Mouse (Mus musculus): ENCODE measurements around the gene 4930503B20Rik. TPM values are rescaled to one million over a fixed set of nuclear protein-coding genes. Genes with fewer than 3 reads are reported as not detected.

Gene 4930503B20Rik
- not detected in 2 replicates for polyA plus RNA-seq (2014; fragmentation: Nextera tagmentation; extraction: Ambion mirVana)

GRCm38 (mm10) chr3:146651217-146651616 lies at the start of gene 4930503B20Rik:
4930503B20Rik (minus strand) TSS chr3:146651317.
- H3K4me1 ChIP-seq (ENCODE audit: control insufficient read depth, insufficient read depth, low read length), result no peaks in the 10 kb centered on the region
- H3K9me3 ChIP-seq (ENCODE audit: control insufficient read depth, low read length), result no peaks in the 10 kb centered on the region
- H3K4me2 ChIP-seq, result no peak within 1 kb of the TSS
- H3K27ac ChIP-seq (ENCODE audit: low read depth, low read length), result no peak within 1 kb of the TSS
- no peaks in the 10 kb centered on the region for H3K27me3 ChIP-seq (ENCODE audit: control insufficient read depth, insufficient read depth, low read length)
- no peak for ATAC-seq (ENCODE audit: low FRiP score)
- H3K4me3 ChIP-seq (ENCODE audit: low read depth, low read length), result no peak within 1 kb of the TSS
- WGBS, result 90% methylated on average over 3 of the region's 3 CpGs
- H3K36me3 ChIP-seq (ENCODE audit: control insufficient read depth, insufficient read depth, low read length), result no peaks in the 10 kb centered on the region
- H3K9ac ChIP-seq (ENCODE audit: low read length), result no peak within 1 kb of the TSS
- no peak for DNase-seq (ENCODE audit: low spot score, missing footprints)

DNA sequence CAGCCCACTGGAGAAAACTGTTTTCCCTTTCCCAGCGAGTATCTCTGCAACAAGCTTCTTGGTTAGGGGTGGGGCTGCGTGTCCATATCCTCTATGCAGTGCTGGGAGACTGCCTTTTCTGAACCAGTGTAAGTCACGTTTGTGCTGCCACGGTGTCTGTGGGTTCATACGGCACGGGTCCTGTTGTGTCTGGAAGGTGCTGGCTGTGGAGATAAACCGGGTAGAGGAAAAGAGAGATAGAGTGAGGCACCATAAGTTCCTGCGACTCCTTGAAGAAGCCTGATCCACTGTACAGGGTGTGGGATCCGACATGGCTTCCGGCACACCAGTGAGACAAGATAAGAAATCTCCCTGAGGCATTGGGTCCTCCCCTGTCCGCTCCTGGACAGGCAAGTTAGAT lies 48.9 kb upstream of the 4930503B20Rik start:
- Histone ChIP-seq H3K27ac (ENCODE audit: low read depth, low read length) (no peak overlapping the region), H3K4me3 (ENCODE audit: low read depth, low read length) (no peak overlapping the region), H3K27me3 (ENCODE audit: control insufficient read depth, insufficient read depth, low read length) (no peaks in the 10 kb centered on the region), H3K4me2 (no peak overlapping the region), H3K36me3 (ENCODE audit: control insufficient read depth, insufficient read depth, low read length) (no peaks in the 10 kb centered on the region), H3K9ac (ENCODE audit: low read length) (no peak overlapping the region), H3K4me1 (ENCODE audit: control insufficient read depth, insufficient read depth, low read length) (no peaks in the 10 kb centered on the region), H3K9me3 (ENCODE audit: control insufficient read depth, low read length) (no peaks in the 10 kb centered on the region)
- WGBS, result 85% methylated on average over 11 of the region's 11 CpGs
- no peak for ATAC-seq (ENCODE audit: low FRiP score)
- DNase-seq (ENCODE audit: low spot score, missing footprints), result no peak

DNA sequence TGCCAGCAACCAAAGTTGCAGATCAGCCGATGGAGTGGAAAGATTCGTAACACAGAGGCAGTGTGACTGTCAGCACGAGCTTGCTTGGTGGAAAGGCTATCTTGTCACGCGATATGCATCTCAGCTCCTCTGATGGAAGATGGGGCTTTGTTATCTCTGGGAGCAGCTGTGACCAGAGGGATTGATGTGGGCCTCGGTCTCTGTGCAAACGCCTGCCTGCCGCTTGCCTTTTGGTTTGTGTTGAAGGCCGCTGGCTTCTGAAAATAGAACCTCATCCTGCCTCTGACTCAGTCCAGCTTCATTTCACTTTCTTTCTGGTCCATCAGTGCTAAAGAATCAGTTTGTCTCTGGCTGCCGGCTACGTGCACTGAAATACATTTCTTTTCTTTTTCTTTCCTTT lies 47.9 kb upstream of the 4930503B20Rik start:
- no peaks in the 10 kb centered on the region for H3K4me1 ChIP-seq (ENCODE audit: control insufficient read depth, insufficient read depth, low read length)
- 61% methylated on average over 11 of the region's 11 CpGs for WGBS
- DNase-seq (ENCODE audit: low spot score, missing footprints) (no peak), ATAC-seq (ENCODE audit: low FRiP score) (no peak)
- H3K27ac ChIP-seq (ENCODE audit: low read depth, low read length), result no peak overlapping the region
- no peaks in the 10 kb centered on the region for H3K36me3 ChIP-seq (ENCODE audit: control insufficient read depth, insufficient read depth, low read length)
- H3K4me3 ChIP-seq (ENCODE audit: low read depth, low read length), result no peak overlapping the region
- H3K27me3 ChIP-seq (ENCODE audit: control insufficient read depth, insufficient read depth, low read length), result no peaks in the 10 kb centered on the region
- H3K9ac ChIP-seq (ENCODE audit: low read length), result no peak overlapping the region
- H3K4me2 ChIP-seq, result no peak overlapping the region
- no peaks in the 10 kb centered on the region for H3K9me3 ChIP-seq (ENCODE audit: control insufficient read depth, low read length)

GRCm38 (mm10) chr3:146692547-146692946 lies 41.4 kb upstream of the 4930503B20Rik start:
- no peak overlapping the region for H3K4me2 ChIP-seq
- ATAC-seq (ENCODE audit: low FRiP score) (no peak), DNase-seq (ENCODE audit: low spot score, missing footprints) (peak; percentile 74)
- 85% methylated on average over 5 of the region's 5 CpGs for WGBS
- H3K4me1 ChIP-seq (ENCODE audit: control insufficient read depth, insufficient read depth, low read length), result no peaks in the 10 kb centered on the region
- H3K36me3 ChIP-seq (ENCODE audit: control insufficient read depth, insufficient read depth, low read length), result no peaks in the 10 kb centered on the region
- H3K9me3 ChIP-seq (ENCODE audit: control insufficient read depth, low read length), result no peaks in the 10 kb centered on the region
- H3K27me3 ChIP-seq (ENCODE audit: control insufficient read depth, insufficient read depth, low read length), result no peaks in the 10 kb centered on the region
- H3K4me3 ChIP-seq (ENCODE audit: low read depth, low read length), result no peak overlapping the region
- no peak overlapping the region for H3K27ac ChIP-seq (ENCODE audit: low read depth, low read length)
- no peak overlapping the region for H3K9ac ChIP-seq (ENCODE audit: low read length)

DNA sequence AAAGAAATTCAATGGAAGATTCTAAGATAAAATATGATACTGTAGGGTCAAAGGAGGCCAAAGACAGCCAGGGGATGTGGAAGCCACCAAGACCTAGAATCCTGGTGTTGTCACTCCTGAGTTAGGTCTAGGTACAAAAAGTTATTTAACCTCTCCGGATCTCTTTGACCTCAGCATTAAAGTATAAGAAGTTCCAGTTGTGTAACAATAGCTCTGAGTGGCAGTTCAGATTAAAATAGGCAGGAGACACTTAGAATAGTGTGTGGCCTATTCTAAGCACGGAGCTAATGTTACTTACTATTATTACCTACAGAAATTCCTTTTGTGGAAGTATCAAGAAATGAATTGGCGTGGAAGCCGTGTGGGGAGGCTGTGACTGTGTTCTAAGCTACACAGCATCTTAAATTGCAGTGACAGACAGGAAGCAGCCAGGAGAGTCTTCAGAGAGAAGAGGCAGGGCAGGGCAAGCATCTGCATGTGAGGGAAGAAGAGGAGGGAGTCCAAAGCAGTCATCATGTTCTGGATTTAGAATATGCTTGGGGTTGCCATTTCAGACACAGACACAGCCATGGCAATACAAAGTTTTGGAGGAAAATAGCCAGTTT lies 36.1 kb upstream of the 4930503B20Rik start:
- 80% methylated on average over 4 of the region's 4 CpGs for WGBS
- Histone ChIP-seq H3K36me3 (ENCODE audit: control insufficient read depth, insufficient read depth, low read length) (no peaks in the 10 kb centered on the region), H3K4me3 (ENCODE audit: low read depth, low read length) (no peak overlapping the region), H3K9ac (ENCODE audit: low read length) (no peak overlapping the region), H3K27ac (ENCODE audit: low read depth, low read length) (no peak overlapping the region), H3K4me1 (ENCODE audit: control insufficient read depth, insufficient read depth, low read length) (peaks cover 8% of the 10 kb centered on the region; the same call in 1 of the 2 replicates), H3K27me3 (ENCODE audit: control insufficient read depth, insufficient read depth, low read length) (no peaks in the 10 kb centered on the region), H3K4me2 (no peak overlapping the region), H3K9me3 (ENCODE audit: control insufficient read depth, low read length) (no peaks in the 10 kb centered on the region)
- peak; percentile 72 for DNase-seq (ENCODE audit: low spot score, missing footprints)
- ATAC-seq (ENCODE audit: low FRiP score), result no peak

DNA sequence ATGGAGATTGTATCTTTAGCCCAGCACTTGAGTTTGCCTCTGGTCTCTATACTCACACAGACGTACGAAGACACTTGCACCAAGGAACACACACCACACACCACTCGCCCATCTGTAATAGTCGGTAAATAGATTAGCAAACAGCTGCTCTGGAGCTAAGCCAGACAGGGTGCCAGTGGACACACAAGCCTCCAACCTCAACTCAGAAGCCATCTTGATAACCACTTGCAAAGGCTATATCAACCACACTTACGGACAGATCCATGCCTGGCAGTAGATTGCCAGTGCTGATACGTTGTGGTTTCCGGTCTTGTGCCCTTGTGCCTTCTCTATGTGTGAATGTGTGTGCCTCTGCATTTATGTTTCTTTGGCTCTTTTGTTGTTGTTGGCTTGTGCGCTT lies 35.3 kb upstream of the 4930503B20Rik start:
- no peak overlapping the region for H3K4me3 ChIP-seq (ENCODE audit: low read depth, low read length)
- H3K9me3 ChIP-seq (ENCODE audit: control insufficient read depth, low read length), result no peaks in the 10 kb centered on the region
- ATAC-seq (ENCODE audit: low FRiP score) (no peak), DNase-seq (ENCODE audit: low spot score, missing footprints) (no peak)
- H3K4me1 ChIP-seq (ENCODE audit: control insufficient read depth, insufficient read depth, low read length), result peaks cover 8% of the 10 kb centered on the region; the same call in 1 of the 2 replicates
- H3K27me3 ChIP-seq (ENCODE audit: control insufficient read depth, insufficient read depth, low read length), result no peaks in the 10 kb centered on the region
- H3K36me3 ChIP-seq (ENCODE audit: control insufficient read depth, insufficient read depth, low read length), result no peaks in the 10 kb centered on the region
- H3K4me2 ChIP-seq, result no peak overlapping the region
- WGBS, result 91% methylated on average over 8 of the region's 8 CpGs
- no peak overlapping the region for H3K9ac ChIP-seq (ENCODE audit: low read length)
- no peak overlapping the region for H3K27ac ChIP-seq (ENCODE audit: low read depth, low read length)

GRCm38 (mm10) chr3:146684811-146685675 lies 33.9 kb upstream of the 4930503B20Rik start, which contains the start of gene Samd13:
Samd13 (minus strand) TSS chr3:146685592.
- Histone ChIP-seq H3K27ac (ENCODE audit: low read depth, low read length) (no peak within 1 kb of the TSS), H3K4me3 (ENCODE audit: low read depth, low read length) (peak within 1 kb of the TSS; percentile 43), H3K9ac (ENCODE audit: low read length) (peak within 1 kb of the TSS; percentile 63), H3K36me3 (ENCODE audit: control insufficient read depth, insufficient read depth, low read length) (no peaks in the 10 kb centered on the region), H3K27me3 (ENCODE audit: control insufficient read depth, insufficient read depth, low read length) (no peaks in the 10 kb centered on the region), H3K9me3 (ENCODE audit: control insufficient read depth, low read length) (no peaks in the 10 kb centered on the region), H3K4me1 (ENCODE audit: control insufficient read depth, insufficient read depth, low read length) (peaks cover 8% of the 10 kb centered on the region; the same call in 1 of the 2 replicates), H3K4me2 (peak within 1 kb of the TSS; percentile 69)
- peak; percentile 97 for ATAC-seq (ENCODE audit: low FRiP score)
- 6% methylated on average over 50 of the region's 50 CpGs for WGBS
- DNase-seq (ENCODE audit: low spot score, missing footprints), result peak; percentile 97

DNA sequence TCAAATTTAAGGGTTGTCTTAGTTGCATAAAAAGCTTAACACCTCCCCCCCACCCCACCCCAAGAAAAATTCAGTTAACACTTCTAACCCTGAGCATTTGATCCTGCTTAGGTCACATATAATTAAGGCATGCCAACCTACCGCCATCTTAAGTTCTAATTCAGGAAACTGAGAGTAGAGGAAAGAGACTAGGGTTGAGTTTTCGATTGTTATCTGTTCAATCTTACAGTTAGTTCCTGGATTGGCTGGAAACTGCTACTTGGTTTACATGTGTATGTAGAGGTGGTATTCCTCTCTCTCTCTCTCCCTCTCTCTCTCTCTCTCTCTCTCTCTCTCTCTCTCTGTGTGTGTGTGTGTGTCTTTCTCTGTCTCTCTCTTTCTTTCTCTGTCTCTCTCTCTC lies 32.0 kb upstream of the 4930503B20Rik start:
- WGBS, result 88% methylated on average over 2 of the region's 2 CpGs
- Histone ChIP-seq H3K9me3 (ENCODE audit: control insufficient read depth, low read length) (no peaks in the 10 kb centered on the region), H3K27me3 (ENCODE audit: control insufficient read depth, insufficient read depth, low read length) (no peaks in the 10 kb centered on the region), H3K4me3 (ENCODE audit: low read depth, low read length) (no peak overlapping the region), H3K9ac (ENCODE audit: low read length) (no peak overlapping the region), H3K4me1 (ENCODE audit: control insufficient read depth, insufficient read depth, low read length) (peaks cover 8% of the 10 kb centered on the region; the same call in 1 of the 2 replicates), H3K36me3 (ENCODE audit: control insufficient read depth, insufficient read depth, low read length) (no peaks in the 10 kb centered on the region), H3K27ac (ENCODE audit: low read depth, low read length) (no peak overlapping the region), H3K4me2 (no peak overlapping the region)
- no peak for ATAC-seq (ENCODE audit: low FRiP score)
- no peak for DNase-seq (ENCODE audit: low spot score, missing footprints)

DNA sequence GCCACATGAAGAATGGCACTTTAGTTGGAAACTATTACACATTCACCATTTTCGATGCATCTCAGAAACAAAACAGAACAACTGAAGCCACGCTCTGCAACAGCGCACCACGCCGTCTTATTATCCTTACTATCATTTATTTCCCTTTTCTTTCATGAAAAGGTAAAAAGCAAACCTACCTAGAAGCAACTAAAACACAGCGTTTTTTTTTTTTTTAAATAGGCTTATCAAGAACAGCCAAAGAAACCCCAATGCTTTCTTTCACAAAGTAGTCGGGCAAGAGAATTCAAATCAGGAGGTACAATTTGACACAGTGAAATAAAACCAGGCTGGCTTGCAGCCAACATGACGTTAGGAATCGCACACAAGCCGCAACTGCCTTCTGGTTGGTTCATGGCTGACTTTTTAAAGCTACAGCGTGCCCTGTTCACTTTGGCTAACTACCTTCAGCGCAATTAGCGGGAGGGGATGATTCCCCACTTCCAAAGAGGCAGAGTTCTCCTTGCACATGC lies 31.1 kb upstream of the 4930503B20Rik start:
- Histone ChIP-seq H3K27me3 (ENCODE audit: control insufficient read depth, insufficient read depth, low read length) (no peaks in the 10 kb centered on the region), H3K4me2 (peak overlapping the region; percentile 15; the same call in 1 of the 2 replicates), H3K9ac (ENCODE audit: low read length) (no peak overlapping the region), H3K27ac (ENCODE audit: low read depth, low read length) (no peak overlapping the region), H3K4me1 (ENCODE audit: control insufficient read depth, insufficient read depth, low read length) (peaks cover 8% of the 10 kb centered on the region; the same call in 1 of the 2 replicates), H3K36me3 (ENCODE audit: control insufficient read depth, insufficient read depth, low read length) (no peaks in the 10 kb centered on the region), H3K4me3 (ENCODE audit: low read depth, low read length) (no peak overlapping the region), H3K9me3 (ENCODE audit: control insufficient read depth, low read length) (no peaks in the 10 kb centered on the region)
- ATAC-seq (ENCODE audit: low FRiP score) (no peak), DNase-seq (ENCODE audit: low spot score, missing footprints) (no peak)
- 58% methylated on average over 13 of the region's 13 CpGs for WGBS
